Mouse (Mus musculus) G1E (cell line): ENCODE measurements around the gene Cdc7.

Experiments used
- CTCF ChIP-seq: IDR thresholded peaks from 2 replicates; pipeline ENCODE4 v1.5.1; 2012; ENCODE audit warnings: low read depth, low read length, inconsistent platforms, mixed read lengths
- GATA1 ChIP-seq: IDR thresholded peaks from 2 replicates; pipeline ENCODE4 v1.6.1; 2012; ENCODE audit warnings: borderline replicate concordance, low read length, inconsistent platforms, mixed read lengths

GRCm38 (mm10) chr5:107027616-107028015, 63.5 kb downstream of the Cdc7 start:
- no peak for TF ChIP-seq GATA1
- TF ChIP-seq CTCF: no peak
